Mouse (Mus musculus): ENCODE measurements around the gene Dcaf4. TPM values are rescaled to one million over a fixed set of nuclear protein-coding genes. Genes with fewer than 3 reads are reported as not detected.

Gene Dcaf4
- total RNA-seq (2017): 12.6 and 15.2 TPM in 2 replicates

DNA sequence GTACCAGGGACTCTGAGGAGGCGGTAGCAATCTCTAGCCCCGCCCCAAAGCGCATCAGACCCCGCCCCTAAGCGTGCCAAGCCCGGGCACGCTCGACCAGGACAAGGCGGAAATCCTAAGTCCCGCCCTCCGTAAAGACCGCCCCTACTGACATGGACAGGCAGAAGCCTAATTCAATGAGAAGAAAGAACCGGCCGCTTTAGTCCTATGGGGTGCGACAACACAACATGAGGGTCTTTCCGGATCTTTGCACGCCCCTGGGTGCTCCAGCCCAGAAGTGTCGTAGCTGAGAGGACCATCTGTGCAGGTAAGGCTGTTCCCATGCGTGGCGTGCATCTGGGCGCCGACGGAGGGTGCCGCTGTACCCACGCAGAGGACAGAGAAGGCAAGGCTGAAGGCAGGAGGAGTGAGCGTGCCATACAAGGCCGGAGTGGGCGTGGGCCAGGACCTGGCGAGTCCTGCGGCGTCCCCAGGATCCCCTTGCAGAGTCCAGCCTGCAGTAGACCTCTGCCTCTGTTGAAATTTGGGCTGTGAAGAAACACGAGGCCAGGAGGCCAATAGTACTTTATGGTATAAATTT, at the start of gene Dcaf4:
Dcaf4 (plus strand) TSS at position 156 of the 580 bp plus-strand sequence.
- peak; percentile 96 for ATAC-seq (ENCODE audit: extremely low read depth, insufficient number of reproducible peaks, low FRiP score, poor library complexity, severe bottlenecking)

DNA sequence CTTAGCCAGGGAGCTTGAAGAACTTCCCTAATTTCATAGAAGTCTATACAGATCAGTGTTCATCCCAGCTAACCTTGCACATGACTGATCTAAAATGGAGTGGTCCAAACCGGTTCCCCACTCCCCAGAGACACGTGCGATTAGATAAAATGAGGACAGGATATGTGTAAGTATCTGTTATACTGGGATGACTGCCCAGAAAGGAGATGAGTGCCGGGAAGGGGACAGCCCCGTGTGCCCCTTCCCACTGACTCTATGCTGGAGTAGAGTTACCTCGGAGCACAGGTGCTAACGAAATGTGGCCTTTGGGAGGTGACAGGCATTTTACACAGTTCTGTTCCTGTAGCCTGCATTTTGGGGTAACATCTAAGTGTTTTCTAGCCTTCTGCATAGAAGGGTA, 48.5 kb upstream of the Dcaf4 start:
- no peak for ATAC-seq (ENCODE audit: extremely low read depth, insufficient number of reproducible peaks, low FRiP score, poor library complexity, severe bottlenecking)

DNA sequence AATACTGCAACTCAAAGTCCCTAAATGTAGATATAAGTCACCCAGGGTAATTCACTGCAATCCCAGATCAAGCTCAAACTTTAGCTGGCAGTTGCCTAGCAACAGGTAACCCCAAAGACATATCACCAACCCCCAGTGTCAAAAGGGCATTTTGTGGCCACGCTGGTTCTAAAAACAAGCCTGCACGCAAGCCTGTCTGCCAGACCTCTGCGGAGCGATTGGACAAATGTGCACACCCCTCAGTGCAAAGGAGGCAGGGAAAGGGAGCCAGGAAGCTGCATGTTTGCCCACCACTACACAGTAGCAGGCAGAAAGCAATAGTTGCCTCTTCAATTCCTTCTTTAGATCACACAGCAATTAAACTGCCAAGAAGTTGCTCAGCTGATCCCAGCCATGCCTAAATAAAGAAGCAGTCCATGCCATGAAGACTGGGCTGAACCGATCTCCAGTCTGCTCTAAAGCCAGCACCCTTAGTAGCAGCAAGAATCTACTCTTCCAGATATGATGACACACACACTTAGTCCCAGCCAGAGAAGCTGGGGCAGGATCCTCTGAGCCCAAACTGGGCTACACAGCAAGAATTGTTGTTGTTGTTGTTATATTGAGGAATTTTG, 46.2 kb upstream of the Dcaf4 start:
- ATAC-seq (ENCODE audit: extremely low read depth, insufficient number of reproducible peaks, low FRiP score, poor library complexity, severe bottlenecking): no peak

DNA sequence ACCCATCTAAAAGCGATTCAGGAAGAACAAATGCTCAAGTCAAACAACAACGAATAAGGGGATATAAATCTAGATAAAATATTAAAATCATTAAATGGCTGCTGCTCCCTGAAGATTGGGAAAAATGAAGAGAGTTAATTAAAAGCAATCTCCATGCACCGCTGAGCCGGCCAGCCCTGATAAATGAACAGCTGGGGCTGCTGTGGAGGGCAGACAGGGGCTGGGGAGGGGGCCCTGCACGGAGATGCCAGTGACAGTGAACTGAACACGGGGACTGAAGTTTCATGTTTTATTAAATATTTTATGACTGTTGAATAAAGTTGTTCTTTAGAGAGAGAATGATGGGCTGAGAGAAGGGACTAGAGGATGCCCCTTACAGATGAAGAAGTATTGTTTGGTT, 44.8 kb upstream of the Dcaf4 start:
- ATAC-seq (ENCODE audit: extremely low read depth, insufficient number of reproducible peaks, low FRiP score, poor library complexity, severe bottlenecking): no peak

DNA sequence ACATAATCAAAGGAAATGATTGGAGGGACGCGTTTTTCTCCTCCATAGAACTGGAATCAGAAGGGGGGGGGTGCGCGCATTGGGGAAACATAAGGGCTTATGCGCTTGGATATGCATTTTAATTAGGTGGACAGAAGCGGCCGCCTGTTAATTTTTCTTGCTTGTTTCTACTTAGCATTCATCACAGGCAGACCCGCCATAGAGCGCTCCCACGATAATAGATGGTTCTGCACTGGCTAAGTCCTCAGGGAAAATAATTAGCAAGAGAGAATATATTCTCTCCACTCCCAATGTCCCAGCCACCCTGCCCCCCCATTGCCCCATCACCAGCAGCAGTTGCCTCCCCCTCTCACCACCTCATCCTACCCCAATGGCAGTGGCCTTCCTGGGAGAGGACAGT, 44.0 kb upstream of the Dcaf4 start:
- ATAC-seq (ENCODE audit: extremely low read depth, insufficient number of reproducible peaks, low FRiP score, poor library complexity, severe bottlenecking): no peak

DNA sequence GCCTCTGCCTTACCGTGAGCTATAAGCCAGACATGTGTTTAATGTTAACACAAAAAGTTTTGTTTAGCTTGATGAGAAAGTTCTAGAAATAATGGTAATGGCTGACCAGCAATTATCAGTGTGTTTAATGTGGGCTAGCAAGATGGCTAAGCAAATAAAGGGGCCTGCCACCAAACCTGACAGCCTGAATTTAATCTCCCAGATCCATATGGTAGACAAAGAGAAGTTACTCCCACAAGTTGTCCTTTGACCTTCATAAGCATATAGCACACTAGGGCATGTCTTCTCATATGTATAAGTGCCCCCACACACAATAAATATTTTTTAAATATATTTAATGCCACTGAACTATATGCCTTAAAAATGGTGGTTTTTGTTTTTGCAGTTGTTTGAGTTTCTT, 41.1 kb upstream of the Dcaf4 start:
- no peak for ATAC-seq (ENCODE audit: extremely low read depth, insufficient number of reproducible peaks, low FRiP score, poor library complexity, severe bottlenecking)

DNA sequence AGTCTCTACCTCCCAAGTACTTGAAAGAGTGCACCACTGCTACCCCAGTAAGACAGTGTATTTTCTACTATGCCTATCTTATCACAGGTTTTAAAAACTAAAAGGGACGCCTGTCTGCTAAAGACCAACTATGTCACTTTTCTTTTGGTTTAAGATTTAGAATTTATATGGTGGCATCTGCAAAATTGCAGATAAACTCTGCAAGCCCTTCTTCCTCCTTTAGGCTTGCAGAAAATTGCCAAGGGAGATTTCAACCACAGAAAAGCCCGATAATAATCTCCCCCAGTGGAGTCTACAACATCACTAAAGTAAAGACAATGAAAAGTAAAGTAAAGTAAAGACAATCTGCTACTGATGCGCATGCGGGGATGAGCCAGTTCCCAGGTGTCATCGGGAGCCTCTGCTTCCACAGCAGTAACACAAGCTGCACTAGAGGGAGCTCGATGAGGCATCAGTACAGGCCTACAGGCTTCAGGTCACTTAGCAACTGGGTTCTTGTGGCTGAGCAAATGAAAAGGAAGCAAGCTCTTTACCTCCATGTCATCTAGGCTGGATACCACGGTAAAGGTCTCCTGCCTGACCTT, 40.4 kb upstream of the Dcaf4 start:
- no peak for ATAC-seq (ENCODE audit: extremely low read depth, insufficient number of reproducible peaks, low FRiP score, poor library complexity, severe bottlenecking)

DNA sequence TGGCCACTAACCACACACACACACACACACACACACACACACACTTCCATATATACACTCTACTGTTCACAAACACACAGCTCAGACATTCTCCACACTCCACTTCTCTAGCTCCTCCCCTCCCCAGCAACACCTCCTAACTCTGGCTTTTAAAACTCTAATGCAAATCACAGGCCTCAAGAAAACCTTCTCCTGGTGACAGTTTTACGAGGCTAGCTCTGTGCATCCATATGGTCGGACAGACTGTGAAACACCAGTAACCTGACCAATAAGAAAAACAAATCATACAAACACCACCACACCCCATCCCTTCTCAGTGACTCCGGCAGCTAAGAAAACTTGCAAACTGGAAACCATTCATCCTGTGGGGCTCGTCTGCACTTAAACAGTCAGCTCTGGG, 38.8 kb upstream of the Dcaf4 start:
- ATAC-seq (ENCODE audit: extremely low read depth, insufficient number of reproducible peaks, low FRiP score, poor library complexity, severe bottlenecking): no peak

DNA sequence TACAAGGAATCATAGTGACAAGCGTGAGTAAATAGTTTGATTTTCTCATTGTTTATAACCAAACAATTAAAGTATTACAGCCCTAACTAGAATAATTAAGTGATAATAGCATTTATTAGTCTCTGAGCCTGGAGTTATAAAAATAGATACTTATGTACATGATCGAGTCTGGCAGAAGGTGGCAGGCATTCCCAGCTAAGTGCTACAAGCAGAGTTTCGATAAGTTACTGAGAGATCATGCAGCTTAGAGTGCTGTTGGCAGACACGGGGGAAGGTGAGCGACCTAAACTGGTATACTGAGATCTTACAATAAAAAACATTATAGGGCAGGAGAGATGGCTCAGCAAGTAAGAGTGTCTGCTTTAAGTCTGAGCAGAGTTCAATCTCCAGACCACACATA, 36.6 kb upstream of the Dcaf4 start:
- no peak for ATAC-seq (ENCODE audit: extremely low read depth, insufficient number of reproducible peaks, low FRiP score, poor library complexity, severe bottlenecking)

DNA sequence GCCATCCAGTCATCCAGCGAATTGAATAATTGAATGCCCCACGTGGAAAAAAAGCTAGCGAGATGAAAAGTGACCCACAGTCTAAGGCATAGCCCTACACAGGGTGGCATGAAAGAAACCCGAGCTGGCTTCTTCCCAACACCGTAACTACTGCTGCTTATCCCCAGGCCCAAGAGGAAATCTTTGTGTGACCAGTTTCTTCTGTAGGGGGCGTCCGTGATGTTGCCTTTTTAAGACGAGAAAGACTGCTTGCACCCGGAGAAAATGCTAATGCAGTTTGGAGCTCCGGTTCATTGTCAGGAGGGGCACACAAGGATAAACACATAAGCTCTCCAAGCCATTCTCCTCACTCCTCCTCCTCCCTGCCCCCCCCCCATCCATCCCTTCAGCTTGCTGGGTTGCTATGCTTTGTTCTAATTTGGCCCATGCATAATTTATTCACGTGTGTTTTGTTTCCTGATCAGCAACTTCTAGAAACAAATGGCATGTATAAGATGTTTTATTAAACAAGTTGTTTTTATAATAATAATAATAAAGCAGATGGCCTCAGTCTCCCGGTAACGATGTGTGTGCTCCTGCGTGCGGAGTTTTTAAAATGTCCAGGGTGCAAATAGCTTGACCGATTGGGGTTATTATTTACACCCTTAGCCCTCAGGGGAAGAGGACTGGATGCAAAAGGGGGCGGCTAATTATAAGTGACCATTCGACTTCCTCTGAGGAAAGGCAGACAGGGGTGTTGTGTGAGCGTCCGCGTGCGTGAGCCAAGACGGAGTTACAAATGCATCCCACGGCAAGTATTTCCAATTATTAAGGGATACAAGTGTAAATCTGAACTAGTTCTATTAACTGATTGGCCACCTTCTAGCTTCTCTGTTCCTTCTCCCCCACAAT, 35.2 kb upstream of the Dcaf4 start:
- no peak for ATAC-seq (ENCODE audit: extremely low read depth, insufficient number of reproducible peaks, low FRiP score, poor library complexity, severe bottlenecking)

DNA sequence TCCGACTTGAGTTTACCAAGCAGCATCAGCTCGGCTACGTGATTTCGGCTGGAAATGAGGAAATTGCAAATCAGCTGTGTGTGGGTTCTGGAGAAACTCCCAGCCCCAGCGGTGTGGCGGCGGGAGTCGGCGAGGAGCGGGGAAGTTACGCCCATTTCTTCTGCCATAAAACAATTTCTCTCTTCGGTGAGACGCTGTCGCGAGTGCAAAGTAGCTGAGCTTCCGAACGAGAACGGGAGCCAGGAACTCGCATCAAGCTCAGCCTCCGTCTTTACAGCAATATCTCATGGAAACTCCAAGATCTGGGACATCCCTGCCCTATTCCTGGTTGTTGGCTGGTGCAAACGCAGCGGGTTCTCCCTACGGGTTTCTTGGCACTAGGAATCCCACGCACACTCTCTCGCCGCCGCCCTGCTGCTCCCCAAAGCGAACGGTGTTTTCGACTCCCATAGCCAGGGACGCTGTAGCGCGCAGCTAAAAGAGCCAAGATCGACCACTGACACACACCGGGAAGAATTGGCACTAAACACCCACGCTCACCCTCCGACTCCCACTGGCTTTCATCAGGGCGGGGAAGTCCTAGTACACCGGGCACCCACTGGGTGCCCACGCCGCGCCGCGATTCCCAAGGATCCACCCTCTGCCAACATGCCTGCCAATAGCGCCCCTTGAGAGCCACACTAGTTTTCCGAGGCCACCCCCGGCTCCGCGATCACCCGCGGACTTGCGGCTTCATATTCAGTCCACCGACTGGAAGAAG, 34.2 kb upstream of the Dcaf4 start:
- no peak for ATAC-seq (ENCODE audit: extremely low read depth, insufficient number of reproducible peaks, low FRiP score, poor library complexity, severe bottlenecking)

DNA sequence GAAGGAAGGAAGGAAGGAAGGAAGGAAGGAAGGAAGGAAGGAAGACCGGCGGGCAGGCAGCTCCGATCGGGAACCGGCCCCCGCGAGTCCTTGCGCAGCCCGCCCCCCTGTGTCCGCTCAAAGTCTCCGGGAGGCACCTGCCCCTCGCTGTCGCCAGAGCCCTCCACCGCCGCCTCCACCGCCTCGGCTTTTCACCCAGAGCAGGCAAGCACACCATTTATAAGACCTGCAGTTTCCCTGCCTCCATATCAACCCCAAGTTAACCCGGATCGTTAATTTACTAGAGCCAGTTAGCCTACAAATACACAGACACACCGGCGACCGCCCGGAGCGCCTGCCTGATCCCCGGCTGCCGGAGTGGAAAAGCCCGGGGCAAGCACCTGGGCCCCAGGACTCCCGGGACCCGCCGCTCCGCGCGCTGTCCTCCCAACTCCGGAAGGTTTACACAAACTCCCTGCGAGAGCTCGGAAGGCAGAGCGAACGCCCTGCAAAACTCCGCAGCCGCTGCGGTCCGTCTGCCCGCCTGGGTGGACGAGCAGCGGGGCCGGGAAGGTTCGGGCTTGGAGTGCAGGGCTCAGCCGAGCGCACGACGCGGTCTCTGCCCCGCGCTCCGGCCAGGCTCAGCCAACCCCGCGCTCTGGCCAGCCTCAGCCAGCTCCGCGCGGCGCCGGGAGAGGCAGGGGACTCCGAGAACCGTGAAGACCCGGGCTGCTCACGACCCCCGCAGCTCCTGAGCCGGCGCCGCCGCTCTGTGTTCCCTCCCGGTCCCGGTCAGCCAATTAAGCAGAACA, 33.4 kb upstream of the Dcaf4 start:
- no peak for ATAC-seq (ENCODE audit: extremely low read depth, insufficient number of reproducible peaks, low FRiP score, poor library complexity, severe bottlenecking)

DNA sequence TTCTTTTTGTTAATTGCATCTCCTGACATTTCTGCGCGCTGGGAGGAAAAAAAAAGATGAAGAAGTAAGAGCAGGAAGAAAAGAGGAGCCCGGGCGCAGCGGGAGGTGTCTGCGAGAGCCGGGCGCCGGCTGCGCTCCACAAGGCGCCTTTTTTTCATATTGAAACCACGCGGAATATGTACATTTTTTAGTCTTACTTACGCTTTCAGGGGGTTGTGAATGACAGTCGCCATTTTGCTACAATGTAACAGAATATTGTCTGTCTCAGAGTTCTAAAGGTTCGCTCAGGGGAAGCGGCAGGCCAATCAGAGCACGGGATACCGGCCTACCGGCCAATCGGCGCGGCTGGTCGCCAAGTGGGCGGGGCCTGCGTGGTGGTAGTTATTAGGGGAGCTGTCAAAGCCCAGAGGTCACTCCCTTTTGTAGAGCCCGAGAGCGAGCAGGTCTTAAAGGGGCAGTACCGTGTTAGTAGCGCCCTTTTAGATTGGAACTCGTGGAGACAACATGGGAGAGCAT, 32.7 kb upstream of the Dcaf4 start, which contains the start of gene Dpf3:
Dpf3 (minus strand) TSS at position 241 of the 516 bp plus-strand sequence.
- peak; percentile 78 for ATAC-seq (ENCODE audit: extremely low read depth, insufficient number of reproducible peaks, low FRiP score, poor library complexity, severe bottlenecking)

DNA sequence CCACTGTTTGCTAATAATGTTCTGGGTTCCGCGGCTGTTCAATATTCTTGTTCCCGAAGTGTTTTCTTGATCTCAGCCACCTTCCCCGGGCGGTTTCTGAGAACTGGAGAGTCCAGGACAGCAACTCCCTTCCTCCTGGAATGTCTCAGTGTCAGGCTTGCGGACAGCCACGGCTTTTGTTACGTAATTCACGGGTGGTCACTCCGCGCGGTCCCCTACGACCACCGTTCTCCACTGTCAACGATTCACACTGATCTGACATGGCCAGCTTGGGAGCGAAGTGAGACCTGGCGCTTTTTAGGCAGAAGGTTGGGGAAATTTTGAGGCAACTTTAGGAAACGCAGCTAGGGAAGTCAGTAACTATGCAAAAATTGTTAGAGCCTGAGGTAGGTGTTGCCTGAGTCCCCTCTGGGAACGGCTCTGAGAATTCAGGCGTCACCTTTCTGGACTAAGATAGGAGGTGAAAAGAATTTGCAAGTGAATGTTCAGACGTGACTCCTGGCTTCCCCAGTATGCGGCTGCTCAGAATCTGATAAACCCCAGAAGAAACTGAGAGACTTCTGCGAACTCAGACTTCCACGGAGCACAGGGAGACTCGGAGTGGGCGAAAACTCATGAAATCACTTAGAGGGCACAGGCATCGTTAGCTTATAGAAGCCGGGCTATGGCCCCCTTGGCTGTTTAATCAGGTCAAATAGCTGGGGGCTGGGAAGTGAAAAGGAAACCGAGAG, 31.9 kb upstream of the Dcaf4 start:
- ATAC-seq (ENCODE audit: extremely low read depth, insufficient number of reproducible peaks, low FRiP score, poor library complexity, severe bottlenecking): no peak

DNA sequence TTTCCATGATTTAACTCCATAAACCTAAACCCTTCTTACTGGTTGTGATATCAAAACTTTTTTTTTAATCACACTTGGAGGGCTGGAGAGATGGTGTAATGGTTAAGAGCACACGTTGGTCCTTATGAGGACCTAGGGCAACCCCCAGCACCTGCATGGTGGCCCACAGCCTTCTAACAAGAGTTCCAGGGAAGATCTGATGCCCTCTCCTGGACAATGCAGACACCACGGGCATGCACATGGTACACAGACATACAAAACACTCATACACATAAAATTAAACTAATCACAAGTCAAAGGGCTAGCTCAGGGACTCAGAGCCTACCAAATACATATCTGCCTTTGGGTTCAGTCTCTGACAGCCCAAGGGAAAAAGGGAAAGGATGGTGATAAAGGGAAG, 30.5 kb upstream of the Dcaf4 start:
- ATAC-seq (ENCODE audit: extremely low read depth, insufficient number of reproducible peaks, low FRiP score, poor library complexity, severe bottlenecking): no peak

DNA sequence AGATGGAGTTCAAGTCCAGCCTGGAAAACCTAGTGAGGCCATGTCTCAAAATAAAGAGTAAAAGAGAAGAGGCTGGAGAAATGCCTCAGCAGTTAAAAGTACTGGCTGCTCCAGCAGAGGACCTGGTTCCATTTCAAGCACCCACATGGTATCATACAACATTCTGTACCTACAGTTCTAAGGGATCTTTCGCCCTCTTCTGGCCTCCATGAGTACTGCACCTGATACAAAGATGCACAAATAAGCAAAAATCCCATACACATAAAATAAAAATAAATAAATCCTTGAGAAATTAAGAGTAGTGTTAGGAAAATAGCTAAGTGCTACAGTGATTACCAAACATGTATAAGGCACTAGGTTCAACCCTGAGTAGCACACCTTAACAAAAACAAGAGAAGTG, 28.7 kb upstream of the Dcaf4 start:
- no peak for ATAC-seq (ENCODE audit: extremely low read depth, insufficient number of reproducible peaks, low FRiP score, poor library complexity, severe bottlenecking)

DNA sequence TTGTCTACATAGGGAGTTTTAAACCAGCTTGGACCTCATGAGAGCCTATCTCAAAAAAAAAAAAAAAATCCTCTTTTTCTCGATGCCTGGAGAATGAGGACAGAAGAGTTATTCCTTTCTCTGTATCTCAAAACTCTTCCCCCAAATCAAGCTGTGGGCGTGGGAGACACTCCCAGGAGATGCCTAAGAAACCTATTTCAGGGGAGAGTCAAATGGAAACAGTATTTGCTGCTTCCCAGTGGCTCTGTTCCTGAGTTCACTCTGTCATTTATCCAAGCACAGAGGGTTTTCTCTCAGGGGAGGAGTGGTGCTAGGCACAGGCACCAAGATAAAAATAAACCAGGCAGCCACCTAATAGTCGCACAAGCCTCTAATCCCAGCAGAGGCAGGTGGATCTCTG, 27.5 kb upstream of the Dcaf4 start:
- no peak for ATAC-seq (ENCODE audit: extremely low read depth, insufficient number of reproducible peaks, low FRiP score, poor library complexity, severe bottlenecking)

DNA sequence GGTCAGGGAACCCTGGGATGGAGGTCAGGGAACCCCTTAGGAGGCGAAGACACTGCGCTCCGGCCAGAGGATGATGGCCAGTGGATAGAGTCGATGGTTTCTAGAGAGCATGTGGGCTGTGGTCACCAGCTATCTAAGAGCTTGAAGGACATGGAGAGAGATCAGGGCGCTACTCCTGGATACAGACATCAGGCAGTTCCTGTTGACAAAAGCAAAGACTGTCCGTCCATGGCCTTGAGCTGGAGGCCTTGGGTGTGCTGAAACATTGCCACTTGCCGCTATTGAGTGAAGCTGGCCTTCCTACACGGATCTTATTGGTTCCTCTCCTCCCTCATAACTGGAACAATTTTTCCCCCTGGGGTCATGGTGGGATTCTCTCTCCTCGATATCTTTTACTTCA, 26.1 kb upstream of the Dcaf4 start:
- ATAC-seq (ENCODE audit: extremely low read depth, insufficient number of reproducible peaks, low FRiP score, poor library complexity, severe bottlenecking): no peak
